Mouse (Mus musculus) heart, adult 18-20 months (tissue): ENCODE measurements around the gene 1500011B03Rik. TPM values are rescaled to one million over a fixed set of nuclear protein-coding genes. Genes with fewer than 3 reads are reported as not detected.

Experiments used
- DNase-seq, 2 experiments: peaks; one replicate each; pipeline ENCODE4 v3.0.0; 2021 to 2022; ENCODE audit warnings: mixed read lengths in 1 of 2
- total RNA-seq, 2 experiments: library from RNA; stranded (reverse); gene quantifications; 2 replicates each; pipeline ENCODE4 v1.2.3; 2021

1500011B03Rik gene
- total RNA-seq, 2 experiments from 2014 or later = 4.0 to 4.5 TPM

GRCm38 (mm10) chr5:114809181-114809756, 14.0 kb downstream of the 1500011B03Rik start:
- no peak for DNase-seq

GRCm38 (mm10) chr5:114808385-114808784, 14.9 kb downstream of the 1500011B03Rik start:
- DNase-seq = no peak

GRCm38 (mm10) chr5:114807893-114808292, 15.4 kb downstream of the 1500011B03Rik start:
- no peak for DNase-seq

- DNase-seq = no peak
Observed at GRCm38 (mm10) chr5:114807468-114807867, 15.8 kb downstream of the 1500011B03Rik start.

GRCm38 (mm10) chr5:114807063-114807462, 16.2 kb downstream of the 1500011B03Rik start:
- DNase-seq = no peak

- no peak for DNase-seq
Observed at GRCm38 (mm10) chr5:114806636-114807035, 16.6 kb downstream of the 1500011B03Rik start.

GRCm38 (mm10) chr5:114805436-114806350, 17.6 kb downstream of the 1500011B03Rik start:
- DNase-seq = peak; percentile 66 to 74

- peak; percentile 65 to 66 for DNase-seq
Observed at GRCm38 (mm10) chr5:114804958-114805357, 18.3 kb downstream of the 1500011B03Rik start.

- no peak for DNase-seq
Observed at GRCm38 (mm10) chr5:114804335-114804734, 18.9 kb downstream of the 1500011B03Rik start.

- no peak for DNase-seq
Observed at GRCm38 (mm10) chr5:114803231-114803630, 20.0 kb downstream of the 1500011B03Rik start.

GRCm38 (mm10) chr5:114801841-114802240, 21.4 kb downstream of the 1500011B03Rik start:
- DNase-seq = no peak

- no peak for DNase-seq
Observed at GRCm38 (mm10) chr5:114801049-114801448, 22.2 kb downstream of the 1500011B03Rik start.

- DNase-seq = no peak
Observed at GRCm38 (mm10) chr5:114799848-114800247, 23.4 kb downstream of the 1500011B03Rik start.

GRCm38 (mm10) chr5:114797253-114797652, 26.0 kb downstream of the 1500011B03Rik start:
- no peak for DNase-seq

GRCm38 (mm10) chr5:114796299-114797012, 26.8 kb downstream of the 1500011B03Rik start:
- DNase-seq = no peak

GRCm38 (mm10) chr5:114795653-114796052, 27.6 kb downstream of the 1500011B03Rik start:
- no peak for DNase-seq

- DNase-seq = no peak
Observed at GRCm38 (mm10) chr5:114795231-114795630, 28.0 kb downstream of the 1500011B03Rik start.

- no peak for DNase-seq
Observed at GRCm38 (mm10) chr5:114794609-114795008, 28.7 kb downstream of the 1500011B03Rik start.

- peak; percentile 61 to 74 for DNase-seq
Observed at GRCm38 (mm10) chr5:114793317-114793716, 30.0 kb downstream of the 1500011B03Rik start.

- DNase-seq = no peak
Observed at GRCm38 (mm10) chr5:114785196-114785595, 38.1 kb downstream of the 1500011B03Rik start.

GRCm38 (mm10) chr5:114784622-114785165, 38.6 kb downstream of the 1500011B03Rik start:
- DNase-seq = peak; percentile 77

GRCm38 (mm10) chr5:114783405-114784163, 39.7 kb downstream of the 1500011B03Rik start:
- no peak for DNase-seq
